Mouse (Mus musculus): ENCODE measurements at regions not wholly inside any gene's neighbourhood (a gene's known extent, or its start where the extent isn't known, plus 50 kb on each side); places are given as distances from the start of the nearest gene placed in this dataset.

DNA sequence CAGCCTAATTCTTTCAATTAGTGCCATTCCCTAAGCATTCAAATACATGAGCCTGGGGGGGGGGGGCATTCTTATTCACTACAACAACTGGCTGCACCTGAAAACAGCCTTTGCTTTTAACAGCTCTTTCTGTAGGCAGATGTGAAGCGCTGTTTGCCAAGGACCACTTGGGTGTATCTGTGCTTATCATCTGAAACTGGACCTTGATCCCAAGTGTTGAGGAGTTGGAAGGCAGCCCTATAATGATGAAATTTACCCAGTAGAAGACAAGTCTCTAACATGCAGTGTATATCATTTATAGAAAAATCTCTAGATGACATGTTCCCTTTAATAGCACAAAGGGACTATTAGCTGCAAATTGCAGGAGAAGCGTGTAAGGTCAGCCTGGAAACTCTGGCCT is 660.0 kb downstream of the Zfp619 start:
- H3K27ac ChIP-seq (replicated peaks), result no peak overlapping the region
- no peaks in the 10 kb centered on the region for H3K4me1 ChIP-seq
- H3K27me3 ChIP-seq (replicated peaks), result no peaks in the 10 kb centered on the region
- H3K4me3 ChIP-seq, result no peak overlapping the region
- WGBS, result 72% methylated on average over 2 of the region's 2 CpGs
- H3K9ac ChIP-seq, result no peak overlapping the region
- no peaks in the 10 kb centered on the region for H3K36me3 ChIP-seq
- ATAC-seq (ENCODE audit: extremely low read depth, insufficient number of reproducible peaks, low FRiP score, low TSS enrichment), result no peak
- H3K9me3 ChIP-seq, result no peaks in the 10 kb centered on the region
- no peak overlapping the region for H3K4me2 ChIP-seq

DNA sequence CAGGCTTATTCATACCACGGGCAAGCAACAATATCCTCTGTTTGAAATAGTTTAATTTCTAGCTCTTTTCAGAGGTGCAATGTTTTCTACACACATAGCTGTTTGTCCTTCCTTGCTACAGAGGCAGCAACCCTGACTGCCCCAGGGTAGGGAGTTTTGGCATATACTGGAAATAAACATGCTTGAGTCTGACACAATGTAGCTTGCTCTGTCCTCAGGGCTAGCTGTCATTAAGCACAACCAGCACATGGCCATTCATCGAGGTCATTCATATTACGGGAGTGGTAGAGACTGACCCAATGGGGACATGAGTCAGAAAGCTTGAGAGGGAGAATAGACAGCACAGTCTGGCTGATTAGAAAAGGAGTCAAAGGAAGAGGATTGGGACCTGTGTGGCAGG is 677.8 kb downstream of the Zfp619 start:
- Histone ChIP-seq H3K4me1 (no peaks in the 10 kb centered on the region), H3K4me2 (no peak overlapping the region), H3K27me3 (replicated peaks) (no peaks in the 10 kb centered on the region), H3K27ac (replicated peaks) (no peak overlapping the region), H3K36me3 (no peaks in the 10 kb centered on the region), H3K4me3 (no peak overlapping the region), H3K9me3 (no peaks in the 10 kb centered on the region), H3K9ac (no peak overlapping the region)
- WGBS, result 71% methylated on average over 3 of the region's 3 CpGs
- no peak for ATAC-seq (ENCODE audit: extremely low read depth, insufficient number of reproducible peaks, low FRiP score, low TSS enrichment)

DNA sequence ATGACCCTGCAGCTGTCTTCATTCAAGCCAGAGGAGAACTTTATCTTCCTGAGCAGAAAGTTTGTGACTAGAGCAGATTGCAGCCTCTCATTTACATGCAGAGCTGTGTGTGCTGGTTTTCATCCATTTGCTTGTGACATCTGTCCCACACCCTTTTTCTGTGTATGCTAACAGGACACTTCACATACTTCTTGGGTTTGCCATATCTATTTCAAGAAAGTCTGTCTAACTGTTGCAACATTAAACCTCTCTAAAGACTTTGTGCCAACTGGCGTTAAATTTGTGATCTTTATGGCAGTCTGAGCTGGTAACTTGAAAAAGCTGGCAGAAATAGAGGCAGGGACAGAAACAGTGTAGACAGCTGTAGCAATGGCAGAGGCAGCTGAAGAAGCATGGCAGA is 685.0 kb downstream of the Zfp619 start:
- Histone ChIP-seq H3K27me3 (replicated peaks) (no peaks in the 10 kb centered on the region), H3K27ac (replicated peaks) (no peak overlapping the region), H3K4me2 (no peak overlapping the region), H3K4me3 (no peak overlapping the region), H3K9me3 (no peaks in the 10 kb centered on the region), H3K9ac (no peak overlapping the region), H3K4me1 (no peaks in the 10 kb centered on the region), H3K36me3 (no peaks in the 10 kb centered on the region)
- ATAC-seq (ENCODE audit: extremely low read depth, insufficient number of reproducible peaks, low FRiP score, low TSS enrichment), result no peak
- 47% methylated on average over 1 of the region's 1 CpGs for WGBS

DNA sequence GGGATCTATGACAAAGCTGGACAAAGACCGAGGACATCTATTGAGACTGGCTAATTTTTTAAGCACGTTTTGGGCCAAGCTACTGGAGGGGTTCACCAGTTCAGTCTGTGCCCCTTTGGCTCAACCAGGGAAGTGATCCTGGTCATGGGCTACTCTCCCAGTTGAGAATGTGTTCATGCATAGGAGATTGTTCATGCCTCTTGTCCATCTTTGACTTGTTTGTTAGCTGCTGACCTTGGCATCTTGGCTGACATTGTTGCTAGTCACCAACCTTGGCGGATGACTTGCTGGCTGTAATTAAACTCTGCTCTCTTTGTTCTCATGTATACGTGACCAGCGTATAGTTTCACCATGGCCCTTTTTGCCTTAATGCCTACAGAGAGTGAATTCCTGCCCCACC is 686.2 kb upstream of the Vstm2b start:
- Histone ChIP-seq H3K4me2 (no peak overlapping the region), H3K9ac (no peak overlapping the region), H3K9me3 (no peaks in the 10 kb centered on the region), H3K4me3 (no peak overlapping the region), H3K27me3 (replicated peaks) (no peaks in the 10 kb centered on the region), H3K27ac (replicated peaks) (no peak overlapping the region), H3K4me1 (no peaks in the 10 kb centered on the region), H3K36me3 (no peaks in the 10 kb centered on the region)
- ATAC-seq (ENCODE audit: extremely low read depth, insufficient number of reproducible peaks, low FRiP score, low TSS enrichment), result no peak
- 84% methylated on average over 5 of the region's 5 CpGs for WGBS

DNA sequence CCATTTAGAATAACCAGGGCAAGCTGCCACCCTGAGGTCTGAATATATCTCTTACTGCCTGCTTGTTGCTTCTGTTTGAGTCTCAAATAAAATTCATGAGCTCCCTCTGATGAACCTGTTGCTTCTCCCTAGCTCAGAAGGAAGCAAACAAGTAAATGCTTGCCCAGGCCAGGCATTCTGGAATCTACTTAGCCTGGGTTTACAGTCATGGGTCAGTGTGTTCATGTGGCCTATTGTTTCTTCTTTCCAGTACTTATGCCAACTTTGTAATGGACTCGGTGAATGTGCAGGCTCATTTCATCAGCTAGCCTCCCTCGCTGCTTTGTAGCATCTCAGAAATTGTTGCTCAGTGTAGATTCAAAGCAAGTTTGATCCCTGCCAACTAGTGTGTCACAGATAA is 685.6 kb upstream of the Vstm2b start:
- H3K9ac ChIP-seq, result no peak overlapping the region
- 65% methylated on average over 2 of the region's 2 CpGs for WGBS
- no peak for ATAC-seq (ENCODE audit: extremely low read depth, insufficient number of reproducible peaks, low FRiP score, low TSS enrichment)

DNA sequence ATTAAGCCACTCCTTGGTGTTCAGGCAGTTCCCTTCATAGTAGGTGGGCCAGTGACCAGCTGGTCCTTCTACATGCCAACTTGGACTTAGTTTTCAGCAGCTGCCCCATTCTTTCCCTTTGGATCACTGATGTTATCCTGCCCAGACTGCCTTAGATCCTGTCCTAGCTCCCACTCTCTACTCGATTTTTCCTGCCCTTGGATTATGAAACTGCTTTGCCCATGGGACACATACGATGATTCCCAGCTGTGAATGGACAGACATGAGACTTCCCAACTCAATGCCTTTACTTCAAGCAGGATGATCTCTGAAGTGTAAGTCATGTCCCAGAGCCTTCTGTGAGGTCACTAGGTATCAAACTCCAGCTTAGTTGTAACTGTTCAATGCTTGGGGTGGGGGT is 684.5 kb upstream of the Vstm2b start:
- no peak overlapping the region for H3K9ac ChIP-seq
- no peaks in the 10 kb centered on the region for H3K36me3 ChIP-seq
- no peaks in the 10 kb centered on the region for H3K4me1 ChIP-seq
- no peak overlapping the region for H3K27ac ChIP-seq (replicated peaks)
- no peak for ATAC-seq (ENCODE audit: extremely low read depth, insufficient number of reproducible peaks, low FRiP score, low TSS enrichment)
- no peak overlapping the region for H3K4me3 ChIP-seq
- no peaks in the 10 kb centered on the region for H3K9me3 ChIP-seq
- no peak overlapping the region for H3K4me2 ChIP-seq
- 61% methylated on average over 2 of the region's 2 CpGs for WGBS
- H3K27me3 ChIP-seq (replicated peaks), result no peaks in the 10 kb centered on the region

More for the DNA sequence above, 685.6 kb upstream of the Vstm2b start:
- H3K4me1 ChIP-seq, result no peaks in the 10 kb centered on the region
- no peak overlapping the region for H3K4me3 ChIP-seq
- H3K9me3 ChIP-seq, result no peaks in the 10 kb centered on the region
- H3K27me3 ChIP-seq (replicated peaks), result no peaks in the 10 kb centered on the region
- H3K4me2 ChIP-seq, result no peak overlapping the region
- H3K36me3 ChIP-seq, result no peaks in the 10 kb centered on the region
- no peak overlapping the region for H3K27ac ChIP-seq (replicated peaks)

DNA sequence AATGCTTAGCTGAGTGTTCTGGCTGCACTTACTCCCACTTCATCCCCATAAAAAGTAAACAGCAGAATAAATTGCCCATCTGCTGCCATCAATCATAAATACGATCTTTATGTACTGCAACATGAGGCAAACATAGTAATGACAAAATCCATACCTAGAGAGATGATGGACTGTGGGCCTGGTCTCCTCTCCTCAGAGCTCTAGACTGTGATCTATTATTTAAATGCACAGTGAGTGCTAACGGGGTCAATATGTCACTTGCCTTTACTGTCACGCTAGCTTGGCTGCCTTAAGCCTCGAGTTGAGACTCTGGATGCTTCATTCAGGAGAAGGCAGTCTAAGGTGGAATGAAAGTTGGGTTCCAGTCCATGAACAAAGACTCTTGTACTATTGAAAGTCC is 683.7 kb upstream of the Vstm2b start:
- Histone ChIP-seq H3K9ac (no peak overlapping the region), H3K27me3 (replicated peaks) (no peaks in the 10 kb centered on the region), H3K27ac (replicated peaks) (no peak overlapping the region), H3K36me3 (no peaks in the 10 kb centered on the region), H3K4me3 (no peak overlapping the region), H3K4me1 (no peaks in the 10 kb centered on the region), H3K9me3 (no peaks in the 10 kb centered on the region), H3K4me2 (no peak overlapping the region)
- 54% methylated on average over 4 of the region's 4 CpGs for WGBS
- ATAC-seq (ENCODE audit: extremely low read depth, insufficient number of reproducible peaks, low FRiP score, low TSS enrichment), result no peak

DNA sequence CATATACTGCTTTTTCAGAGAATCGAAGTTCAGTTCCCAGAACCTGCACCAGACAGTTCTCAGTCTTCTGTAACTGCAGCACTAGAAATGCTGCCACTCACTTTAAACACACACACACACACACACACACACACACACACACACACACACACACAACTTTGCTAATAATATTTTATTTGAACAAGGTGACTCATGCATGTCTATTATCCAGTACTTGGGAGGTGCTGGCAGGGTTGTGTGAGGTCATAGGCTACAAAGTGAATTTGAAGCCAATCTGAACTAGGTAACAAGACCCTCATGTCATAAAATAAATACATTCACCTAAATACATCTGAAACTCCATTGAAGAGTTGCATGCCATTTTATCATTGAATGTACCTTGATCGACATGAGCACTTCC is 682.9 kb upstream of the Vstm2b start:
- Histone ChIP-seq H3K36me3 (no peaks in the 10 kb centered on the region), H3K27me3 (replicated peaks) (no peaks in the 10 kb centered on the region), H3K27ac (replicated peaks) (no peak overlapping the region), H3K9me3 (no peaks in the 10 kb centered on the region), H3K4me1 (no peaks in the 10 kb centered on the region), H3K4me3 (no peak overlapping the region), H3K9ac (no peak overlapping the region), H3K4me2 (no peak overlapping the region)
- 82% methylated on average over 2 of the region's 2 CpGs for WGBS
- no peak for ATAC-seq (ENCODE audit: extremely low read depth, insufficient number of reproducible peaks, low FRiP score, low TSS enrichment)

DNA sequence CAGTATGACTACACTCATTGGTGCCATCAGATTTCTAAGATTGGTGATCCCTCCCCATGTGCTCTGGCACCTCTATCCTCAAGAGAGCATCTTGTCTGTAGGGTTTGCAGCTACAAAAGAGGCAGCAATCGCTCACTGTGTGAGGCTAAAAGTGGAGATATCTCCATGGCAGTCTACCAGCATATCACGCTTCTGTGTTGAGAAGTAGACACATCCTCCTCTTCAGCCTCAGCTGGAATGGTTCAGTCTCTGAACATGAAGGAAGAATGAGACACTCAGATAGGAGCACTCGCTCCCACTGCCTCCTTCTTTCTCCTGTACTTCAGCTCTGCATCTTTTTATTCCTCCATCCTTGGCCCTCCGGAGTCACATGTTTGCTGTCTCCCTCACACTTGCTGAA is 677.6 kb upstream of the Vstm2b start:
- Histone ChIP-seq H3K9ac (no peak overlapping the region), H3K4me3 (no peak overlapping the region), H3K27ac (replicated peaks) (no peak overlapping the region), H3K4me2 (no peak overlapping the region), H3K4me1 (no peaks in the 10 kb centered on the region), H3K9me3 (no peaks in the 10 kb centered on the region), H3K36me3 (no peaks in the 10 kb centered on the region), H3K27me3 (replicated peaks) (no peaks in the 10 kb centered on the region)
- WGBS, result 57% methylated on average over 4 of the region's 4 CpGs
- no peak for ATAC-seq (ENCODE audit: extremely low read depth, insufficient number of reproducible peaks, low FRiP score, low TSS enrichment)

DNA sequence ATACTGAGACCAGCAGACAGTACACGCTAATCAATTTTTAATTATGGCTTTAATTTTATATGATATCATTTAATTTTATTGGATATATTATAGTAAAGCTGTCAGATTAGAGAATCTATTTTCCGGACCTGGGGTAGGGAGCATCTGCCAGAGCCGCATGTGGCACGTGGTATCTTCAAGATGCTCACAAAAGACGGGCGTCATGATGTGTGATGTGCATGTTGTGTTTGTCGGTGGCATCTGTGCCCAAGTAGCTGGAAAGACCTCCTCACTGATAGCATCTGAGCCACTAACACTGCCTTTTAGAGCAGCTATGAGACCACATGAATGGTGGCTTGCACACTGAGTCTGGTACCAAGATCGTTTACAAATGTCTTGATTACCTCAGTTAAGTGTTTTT is 652.9 kb upstream of the Vstm2b start:
- no peak overlapping the region for H3K4me2 ChIP-seq
- H3K27ac ChIP-seq (replicated peaks), result no peak overlapping the region
- ATAC-seq (ENCODE audit: extremely low read depth, insufficient number of reproducible peaks, low FRiP score, low TSS enrichment), result no peak
- no peaks in the 10 kb centered on the region for H3K4me1 ChIP-seq
- no peaks in the 10 kb centered on the region for H3K9me3 ChIP-seq
- no peak overlapping the region for H3K9ac ChIP-seq
- WGBS, result 81% methylated on average over 8 of the region's 8 CpGs
- H3K27me3 ChIP-seq (replicated peaks), result no peaks in the 10 kb centered on the region
- H3K36me3 ChIP-seq, result no peaks in the 10 kb centered on the region
- no peak overlapping the region for H3K4me3 ChIP-seq

DNA sequence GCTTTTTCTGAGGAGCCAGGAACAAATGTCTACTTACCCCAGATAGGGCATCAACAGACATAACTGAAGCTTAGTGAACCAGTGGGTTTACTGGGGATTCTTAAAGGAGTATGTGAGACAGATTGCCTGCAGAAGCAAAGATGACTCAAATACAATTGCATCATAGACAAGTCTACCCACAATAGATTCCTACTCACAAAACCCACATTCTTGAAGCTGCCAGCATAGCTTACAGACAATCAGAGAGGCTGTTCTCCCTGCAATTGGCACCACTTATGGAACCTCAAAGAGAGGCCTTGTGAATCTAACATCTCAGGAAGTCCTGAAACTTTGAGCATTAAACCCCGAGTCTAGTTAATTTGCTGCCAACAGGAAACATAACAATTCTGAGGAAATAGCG is 649.6 kb upstream of the Vstm2b start:
- Histone ChIP-seq H3K9me3 (no peaks in the 10 kb centered on the region), H3K4me2 (no peak overlapping the region), H3K4me3 (no peak overlapping the region), H3K9ac (no peak overlapping the region), H3K27ac (replicated peaks) (no peak overlapping the region), H3K36me3 (no peaks in the 10 kb centered on the region), H3K4me1 (no peaks in the 10 kb centered on the region), H3K27me3 (replicated peaks) (no peaks in the 10 kb centered on the region)
- 72% methylated on average over 2 of the region's 2 CpGs for WGBS
- ATAC-seq (ENCODE audit: extremely low read depth, insufficient number of reproducible peaks, low FRiP score, low TSS enrichment), result no peak

DNA sequence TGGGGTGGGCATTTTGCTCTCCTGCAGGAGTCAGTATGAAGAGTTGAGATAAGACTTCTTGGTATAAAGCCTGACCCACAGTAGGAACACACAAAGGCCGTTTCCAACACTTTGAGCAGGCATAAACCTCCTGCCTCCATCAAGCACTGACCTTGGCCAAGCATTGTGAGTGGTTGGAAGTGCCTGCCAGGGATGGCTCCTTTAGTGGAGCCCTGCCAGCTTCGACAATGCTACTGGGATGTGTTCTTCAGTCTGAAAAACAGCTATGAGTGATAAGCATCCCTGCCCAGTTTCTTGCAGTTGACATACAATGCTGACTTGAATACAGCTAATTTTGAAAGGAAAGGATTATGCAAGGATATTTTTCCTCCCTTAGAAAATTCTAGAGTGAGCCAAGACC is 644.6 kb upstream of the Vstm2b start:
- Histone ChIP-seq H3K4me2 (no peak overlapping the region), H3K27me3 (replicated peaks) (no peaks in the 10 kb centered on the region), H3K36me3 (no peaks in the 10 kb centered on the region), H3K4me3 (no peak overlapping the region), H3K9ac (no peak overlapping the region), H3K9me3 (no peaks in the 10 kb centered on the region), H3K4me1 (no peaks in the 10 kb centered on the region), H3K27ac (replicated peaks) (no peak overlapping the region)
- 57% methylated on average over 2 of the region's 2 CpGs for WGBS
- ATAC-seq (ENCODE audit: extremely low read depth, insufficient number of reproducible peaks, low FRiP score, low TSS enrichment), result no peak
